Mouse (Mus musculus): Measurements from ENCODE around the gene Cox14.

DNA sequence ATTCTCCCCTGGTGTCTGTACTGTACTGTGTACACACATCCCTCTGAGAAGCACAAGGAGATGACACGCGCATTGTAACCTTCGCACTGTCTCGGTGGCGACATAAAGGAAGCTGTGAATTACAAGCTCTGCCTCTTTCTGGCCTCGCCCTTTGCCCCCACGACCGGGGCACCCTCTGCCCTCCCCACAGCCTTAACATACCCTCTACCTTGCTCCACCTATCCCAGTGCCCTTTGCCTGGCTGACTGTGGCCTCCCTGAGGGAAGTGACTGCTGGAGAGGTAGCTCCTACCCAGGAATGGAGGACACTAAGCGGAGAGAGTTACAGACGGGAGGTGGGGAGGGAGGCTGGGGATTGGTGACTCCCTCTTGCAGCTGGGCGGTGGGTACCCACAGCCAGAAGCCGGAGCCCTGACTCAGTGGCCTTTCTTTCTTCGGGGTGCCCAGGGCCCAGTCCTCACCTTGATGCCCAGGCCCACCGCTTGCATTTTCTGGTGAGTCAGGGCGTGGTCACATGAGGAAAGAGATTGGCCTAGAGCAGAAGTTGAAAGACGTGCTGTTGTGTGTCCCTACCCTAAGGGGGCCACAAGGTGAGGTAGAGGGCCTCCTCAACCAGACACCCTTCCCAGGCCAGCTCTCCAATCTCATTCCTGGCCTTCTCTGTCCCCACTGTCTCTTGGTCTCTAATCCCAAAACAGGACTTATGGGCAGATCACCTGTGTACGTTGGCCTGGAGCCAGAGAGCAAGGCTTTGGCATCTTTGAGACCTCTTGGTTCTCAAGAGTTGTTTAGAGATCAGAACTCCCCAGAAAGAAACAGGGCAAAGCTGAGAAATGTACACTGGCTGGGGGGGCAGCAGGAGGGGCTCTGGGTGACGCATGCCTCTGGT lies 25.0 kb upstream of the Cox14 start:
- TF ChIP-seq CTCF (IDR thresholded peaks at IDR 0.05; ENCODE audit: control insufficient read depth, insufficient read depth, insufficient replicate concordance, low read depth, low read length) (no peak), POLR2A (IDR thresholded peaks at IDR 0.05; ENCODE audit: control insufficient read depth, low read depth, low read length) (no peak)

All from testis, adult 2 months (tissue).